26 mouse cellular contexts compared by ENCODE assay signal in genomic region chr16:30280676-30281297, GRCm38 (mm10). TPM values are rescaled to one million over a fixed set of nuclear protein-coding genes. Genes with fewer than 3 reads are reported as not detected.
DNase-seq lines count a peak whose midpoint lies in the region; ATAC-seq and TF ChIP-seq lines count a peak whose summit lies in the region.
"Had no signal": no experiment of that assay in that cellular context is flagged by ENCODE, and none has a peak within 500 bp of the region (broad histone marks: within the 10 kb centered on the region; RNA-seq: fewer than 3 reads in every experiment).

No protein-coding gene starts in this region.

- H3K9ac ChIP-seq in ES-E14 (ENCODE audit: insufficient read depth, low read depth, low read length, poor library complexity, severe bottlenecking) = peak overlapping the region; percentile 3; the same call in 1 of the 2 replicates
- H3K9ac ChIP-seq in embryonic facial prominence, embryonic 13.5 days = 0 out of 2 replicates have a peak overlapping the region, but pooled peaks have one; percentile 37
- 0 out of 2 replicates have a peak overlapping the region, but pooled peaks have one; percentile 8 for H3K9ac ChIP-seq in limb, embryonic 13.5 days
- H3K9ac ChIP-seq: hindbrain, embryonic 12.5 days; neural tube, embryonic 12.5 days; stomach, embryonic 15.5 days had no signal

- in situ Hi-C loops in ES-E14 (cut with MboI; ENCODE audit: low sequenced_read_pairs in 2 of 2, unreplicated experiment in 2 of 2) = no loop called here

- ATAC-seq in embryonic facial prominence, embryonic 13.5 days (ENCODE audit: insufficient number of reproducible peaks, insufficient read depth, low FRiP score, low TSS enrichment, low read depth) = no peak
- ATAC-seq in limb, embryonic 13.5 days (ENCODE audit: low FRiP score, low read depth) = 0 out of 2 replicates have a peak, but pooled peaks have one; percentile 10
- ATAC-seq: CD4-positive, CD25-positive, alpha-beta regulatory T cell, adult 4 months; forebrain, embryonic 14.5 days had no signal

- 3% methylated on average over 4 of the region's 4 CpGs for WGBS in embryonic facial prominence, embryonic 13.5 days
- 0% methylated on average over 4 of the region's 4 CpGs for WGBS in limb, embryonic 13.5 days

- H3K4me2 ChIP-seq in embryonic facial prominence, embryonic 13.5 days = peak overlapping the region; percentile 27
- peak overlapping the region; percentile 34 for H3K4me2 ChIP-seq in limb, embryonic 13.5 days (replicated peaks)
- H3K4me2 ChIP-seq: hindbrain, embryonic 12.5 days; liver, embryonic 11.5 days; neural tube, embryonic 12.5 days; stomach, embryonic 15.5 days had no signal

- H3K27me3 ChIP-seq in embryonic facial prominence, embryonic 13.5 days = peaks cover 29% of the 10 kb centered on the region
- peaks cover 30% of the 10 kb centered on the region for H3K27me3 ChIP-seq in limb, embryonic 13.5 days

- H3K9me3 ChIP-seq in ES-E14 (ENCODE audit: control insufficient read depth, insufficient read depth, low read depth, low read length) = no peaks in the 10 kb centered on the region
- no peaks in the 10 kb centered on the region for H3K9me3 ChIP-seq in embryonic facial prominence, embryonic 13.5 days
- no peaks in the 10 kb centered on the region for H3K9me3 ChIP-seq in limb, embryonic 13.5 days
- H3K9me3 ChIP-seq: hindbrain, embryonic 12.5 days; neural tube, embryonic 12.5 days; stomach, embryonic 15.5 days had no signal

- no peak overlapping the region for H3K4me3 ChIP-seq in ES-E14 (ENCODE audit: insufficient read depth in 1 of 2, low read depth in 1 of 2, low read length in 2 of 2, poor library complexity in 1 of 2, severe bottlenecking in 1 of 2)
- no peak overlapping the region for H3K4me3 ChIP-seq in embryonic facial prominence, embryonic 13.5 days
- no peak overlapping the region for H3K4me3 ChIP-seq in limb, embryonic 13.5 days
- H3K4me3 ChIP-seq: hindbrain, embryonic 12.5 days; neural tube, embryonic 12.5 days; stomach, embryonic 15.5 days had no signal

- H3K36me3 ChIP-seq in ES-E14 (ENCODE audit: control insufficient read depth, insufficient read depth, low read length, poor library complexity, severe bottlenecking) = no peaks in the 10 kb centered on the region
- no peaks in the 10 kb centered on the region for H3K36me3 ChIP-seq in embryonic facial prominence, embryonic 13.5 days
- no peaks in the 10 kb centered on the region for H3K36me3 ChIP-seq in limb, embryonic 13.5 days
- H3K36me3 ChIP-seq: hindbrain, embryonic 12.5 days; neural tube, embryonic 12.5 days; stomach, embryonic 15.5 days had no signal

- H3K27ac ChIP-seq in ES-E14 (ENCODE audit: insufficient read depth, low read depth, low read length, poor library complexity, severe bottlenecking) = peak overlapping the region; percentile 74
- peak overlapping the region; percentile 72 for H3K27ac ChIP-seq in embryonic facial prominence, embryonic 13.5 days
- no peak overlapping the region for H3K27ac ChIP-seq in limb, embryonic 13.5 days
- H3K27ac ChIP-seq: hindbrain, embryonic 12.5 days; neural tube, embryonic 12.5 days; stomach, embryonic 15.5 days had no signal

- H3K4me1 ChIP-seq in ES-E14 (ENCODE audit: control insufficient read depth in 2 of 2, insufficient read depth in 2 of 2, low read length in 2 of 2, poor library complexity in 1 of 2) = peaks cover 0 to 39% of the 10 kb centered on the region in 2 experiments; a peak in 2 of 4 replicates
- H3K4me1 ChIP-seq in embryonic facial prominence, embryonic 13.5 days = peaks cover 63% of the 10 kb centered on the region
- peaks cover 56% of the 10 kb centered on the region for H3K4me1 ChIP-seq in limb, embryonic 13.5 days

- DNase-seq in embryo, embryonic 9.5 days (ENCODE audit: extremely low spot score) = peak; percentile 23
- no peak for DNase-seq in embryo, embryonic 10.5 days (ENCODE audit: low spot score)
- DNase-seq in ES-E14 (ENCODE audit: low read depth, low spot score) = peak; percentile 78
- DNase-seq in thymus, postnatal 25 days = no peak
- DNase-seq in gastrocnemius, adult 8-10 months (ENCODE audit: low spot score in 2 of 2) = no peak
- DNase-seq in frontal cortex, postnatal 25 days (ENCODE audit: low spot score in 2 of 2) = no peak
- DNase-seq: adrenal gland, adult 2 months; cerebellum, adult 11 months; cerebellum, postnatal 25 days; gastrocnemius, postnatal 10 days; heart, adult 18-20 months; kidney, adult 9 months; kidney, postnatal 36 days; layer of hippocampus, adult 9-11 months; lung, postnatal 10 days had no signal

TF ChIP-seq in ES-E14, 5 proteins besides CTCF, POLR2A, EP300 and RAD21:
- TF ChIP-seq ZNF384 (IDR thresholded peaks at IDR 0.05; ENCODE audit: low read depth, low read length) (no peak), ZC3H11A (IDR thresholded peaks at IDR 0.05; ENCODE audit: borderline replicate concordance, low read depth, low read length) (no peak), MAFK (IDR thresholded peaks at IDR 0.05; ENCODE audit: insufficient read depth, low read depth, low read length) (no peak), CHD2 (IDR thresholded peaks at IDR 0.05; ENCODE audit: low read depth, low read length) (no peak), HCFC1 (IDR thresholded peaks at IDR 0.05; ENCODE audit: borderline replicate concordance, insufficient read depth, low read length) (no peak)

RNA-seq across cellular contexts. Expression of gene Lrrc15, which starts 2.3 kb away (rescaled TPM):
- 1.8 TPM in 2 replicates for total RNA-seq in ES-E14 (2012; rRNA removed)
- polyA plus RNA-seq in embryonic facial prominence, embryonic 13.5 days (2015; fragmentation: Nextera tagmentation; extraction: Ambion mirVana) = 1.1 and 1.4 TPM in 2 replicates
- 0.87 and 1.1 TPM in 2 replicates for polyA plus RNA-seq in limb, embryonic 13.5 days (2015; fragmentation: Nextera tagmentation; extraction: Ambion mirVana)
- total RNA-seq in gastrocnemius, adult 8-10 months (2022) = under 1 TPM; 0.05 to 0.31 (median 0.10) TPM
- total RNA-seq: monocyte, adult 5-6 weeks had no signal
- polyA plus RNA-seq: CD4-positive, CD25-positive, alpha-beta regulatory T cell, adult 4 months; spleen, adult 2 months had no signal

RNA-seq across cellular contexts. Expression of gene Cpn2, which starts 13.5 kb away (rescaled TPM):
- not detected in 2 replicates for total RNA-seq in ES-E14 (2012; rRNA removed)
- 0.10 TPM in 1 of 2 replicates, not detected in the other for polyA plus RNA-seq in embryonic facial prominence, embryonic 13.5 days (2015; fragmentation: Nextera tagmentation; extraction: Ambion mirVana)
- not detected in 2 replicates for polyA plus RNA-seq in limb, embryonic 13.5 days (2015; fragmentation: Nextera tagmentation; extraction: Ambion mirVana)
- total RNA-seq in gastrocnemius, adult 8-10 months (2022) = under 1 TPM in 2 of 4 experiments, not detected in 2; 0.07 to 0.13 TPM
- total RNA-seq: monocyte, adult 5-6 weeks had no signal
- polyA plus RNA-seq: brain, embryonic 14.5 days; CD4-positive, CD25-positive, alpha-beta regulatory T cell, adult 4 months; forebrain, embryonic 14.5 days; hindbrain, embryonic 12.5 days; neural tube, embryonic 12.5 days; spleen, adult 2 months had no signal

RNA-seq across cellular contexts. Expression of gene Gp5, which starts 29.8 kb away (rescaled TPM):
- 0.31 and 0.48 TPM in 2 replicates for total RNA-seq in ES-E14 (2012; rRNA removed)
- 1.1 and 1.6 TPM in 2 replicates for polyA plus RNA-seq in embryonic facial prominence, embryonic 13.5 days (2015; fragmentation: Nextera tagmentation; extraction: Ambion mirVana)
- 0.76 and 1.3 TPM in 2 replicates for polyA plus RNA-seq in limb, embryonic 13.5 days (2015; fragmentation: Nextera tagmentation; extraction: Ambion mirVana)
- not detected for total RNA-seq in gastrocnemius, adult 8-10 months (2022)
- polyA plus RNA-seq: CD4-positive, CD25-positive, alpha-beta regulatory T cell, adult 4 months had no signal

Comparison
In these comparisons a context has a peak if more than half of its experiments do, and no peak if none do; other contexts are left out.
1. DNase-seq: peak in embryo, embryonic 9.5 days (single experiment) and ES-E14 (single experiment); none in embryo, embryonic 10.5 days (single experiment), thymus, postnatal 25 days (single experiment), gastrocnemius, adult 8-10 months (0 of 2) and frontal cortex, postnatal 25 days (0 of 2).
2. Peak in every context shown above with its lines, with median percentiles within 50 percentile points of each other: H3K9ac ChIP-seq.